Mouse (Mus musculus) adrenal gland, adult 18-20 months (tissue): ENCODE measurements around the gene Tomm34. TPM values are rescaled to one million over a fixed set of nuclear protein-coding genes. Genes with fewer than 3 reads are reported as not detected.
A peak's percentile ranks its signal among the peaks of the same experiment; 100 is the strongest.

Experiments
- DNase-seq, 2 experiments: peaks; one replicate each; pipeline ENCODE4 v3.0.0; 2021 to 2022; ENCODE audit warnings: low spot score in 2 of 2
- total RNA-seq, 2 experiments: library from RNA; stranded (reverse); gene quantifications; 1 replicate in 1 of 2; 2 replicates in 1 of 2; pipeline ENCODE4 v1.2.3; 2021

Gene Tomm34
- total RNA-seq, 2 experiments from 2014 or later: 37.2 to 52.7 TPM

- no peak for DNase-seq
These were observed 52.1 kb downstream of the Tomm34 start for GRCm38 (mm10) chr2:164018910-164019309.

DNA sequence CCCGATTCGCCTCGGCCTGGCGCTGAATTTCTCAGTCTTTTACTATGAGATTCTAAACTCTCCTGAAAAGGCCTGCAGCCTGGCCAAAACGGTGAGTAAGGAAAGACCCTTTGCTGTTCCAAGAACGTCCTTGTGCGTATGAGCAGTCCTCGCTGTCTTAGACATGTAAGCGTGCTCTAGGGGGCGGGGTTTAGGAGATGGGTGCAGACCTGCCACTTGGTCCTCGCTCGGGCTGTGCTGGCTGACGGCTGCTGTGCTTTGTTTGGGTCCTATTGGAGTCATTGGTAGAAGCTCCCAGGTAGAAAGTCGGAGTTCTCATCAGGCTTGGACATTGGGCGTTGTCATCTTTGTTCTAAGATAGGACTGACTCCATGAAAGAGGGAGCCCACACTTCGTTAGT is 55.7 kb downstream of the Tomm34 start:
- DNase-seq: no peak

DNA sequence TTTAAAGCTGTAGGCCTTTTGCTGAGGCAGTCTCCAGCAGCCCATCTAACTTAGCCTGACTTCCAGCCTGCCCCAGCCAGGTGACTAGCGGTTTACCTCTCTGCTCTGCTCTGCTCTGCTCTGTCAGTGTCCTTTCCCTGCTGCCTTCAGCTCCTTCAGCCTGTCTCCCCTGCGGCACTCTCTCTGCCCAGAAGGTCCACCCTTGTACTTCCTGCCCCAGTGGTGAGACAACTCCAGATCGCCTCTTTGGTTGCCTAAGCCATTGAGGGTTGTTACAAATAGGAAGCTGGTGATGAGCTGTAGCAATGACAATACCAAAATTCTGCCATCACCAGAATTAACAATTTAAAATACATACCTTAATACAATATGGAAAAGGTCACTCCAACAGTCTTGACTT is 60.0 kb downstream of the Tomm34 start:
- no peak for DNase-seq

DNA sequence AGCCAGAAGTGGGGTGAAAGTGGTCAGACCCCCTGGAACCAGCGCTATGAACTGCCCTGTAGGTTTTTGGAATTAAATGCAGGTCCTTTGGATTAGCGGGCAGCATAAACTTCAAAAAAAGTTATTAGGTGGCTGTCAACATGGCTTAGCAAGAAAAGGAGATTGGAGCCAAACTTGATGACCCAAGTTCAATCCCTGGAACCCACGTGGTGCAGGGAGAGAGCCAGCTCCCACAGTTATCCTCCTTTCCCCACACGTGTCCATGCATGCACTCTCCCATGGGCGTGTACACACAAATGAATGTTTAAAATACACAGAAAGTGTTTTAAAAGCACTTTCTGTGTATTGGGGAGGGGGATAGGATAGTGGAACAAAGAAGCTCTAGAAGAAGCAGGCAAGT is 60.5 kb downstream of the Tomm34 start:
- DNase-seq: no peak

DNA sequence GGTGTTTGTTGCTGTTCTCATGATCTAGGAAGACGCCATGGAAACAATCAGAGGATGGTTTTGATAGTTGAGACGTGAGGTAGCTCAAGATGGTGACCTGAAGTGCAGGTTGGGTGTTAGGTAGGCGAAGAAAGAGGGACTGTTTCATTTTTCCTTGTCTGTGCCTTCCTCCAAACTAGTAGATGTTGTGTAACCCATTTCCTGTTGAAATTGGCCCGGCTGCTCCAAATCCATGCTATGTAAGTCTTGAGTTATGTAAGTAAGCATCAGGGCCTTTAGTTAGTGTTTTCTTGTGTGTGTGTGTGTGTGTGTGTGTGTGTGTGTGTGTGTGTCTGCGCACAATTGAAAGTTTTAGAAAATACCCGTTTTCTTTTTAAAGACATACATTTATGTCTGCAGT is 61.7 kb downstream of the Tomm34 start:
- DNase-seq: no peak

- DNase-seq: no peak
These were observed 62.9 kb downstream of the Tomm34 start for GRCm38 (mm10) chr2:164007987-164008545.

DNA sequence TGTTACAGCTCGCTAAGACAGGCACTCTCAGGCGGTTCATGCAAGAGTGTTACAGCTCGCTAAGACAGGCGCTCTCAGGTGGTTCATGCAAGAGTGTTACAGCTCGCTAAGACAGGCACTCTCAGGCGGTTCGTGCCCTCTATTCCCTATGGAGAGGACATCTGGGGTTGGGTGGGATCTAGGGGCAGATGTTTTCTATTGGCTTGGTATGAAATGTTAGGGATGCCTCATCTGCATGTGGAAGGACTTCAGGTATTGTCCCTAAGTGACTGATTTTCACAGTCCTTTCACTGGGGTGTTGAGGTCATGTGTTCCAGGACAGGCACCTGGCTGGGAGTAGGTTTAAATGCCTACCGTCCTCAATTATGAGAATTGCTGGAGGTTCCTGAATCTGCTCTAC is 63.4 kb downstream of the Tomm34 start:
- no peak for DNase-seq

DNA sequence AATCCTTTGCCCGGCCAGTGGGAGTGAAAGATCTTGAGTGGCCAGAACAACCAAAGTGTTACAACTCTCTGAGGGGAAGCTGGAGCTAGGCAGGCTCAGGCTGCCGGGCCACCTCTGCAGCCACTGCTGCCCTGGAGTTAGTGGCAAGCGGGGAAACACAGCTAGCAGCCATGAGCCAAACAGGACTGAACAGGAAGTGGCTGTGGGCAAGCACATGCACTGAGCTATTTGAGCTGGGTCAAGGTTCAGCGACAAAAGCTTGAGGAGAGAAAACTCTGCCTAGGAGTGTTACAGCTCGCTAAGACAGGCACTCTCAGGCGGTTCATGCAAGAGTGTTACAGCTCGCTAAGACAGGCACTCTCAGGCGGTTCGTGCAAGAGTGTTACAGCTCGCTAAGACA is 64.0 kb downstream of the Tomm34 start:
- DNase-seq: peak in 1 of 2 experiments; percentile 31

GRCm38 (mm10) chr2:164004503-164004902 is 66.5 kb downstream of the Tomm34 start:
- DNase-seq: no peak

Other genes with a start within 250 kb of the Tomm34 start
- gene Kcnk15, start 217.5 kb downstream of the Tomm34 start, total RNA-seq: not detected
- gene Rims4, start 152.5 kb downstream of the Tomm34 start, total RNA-seq: 100 to 1,000 TPM in 1 of 2 experiments, 10 to 100 TPM in 1; 90.5 to 234 TPM
- 100 to 1,000 TPM; 252 to 298 TPM for gene Ywhab, start 76.2 kb downstream of the Tomm34 start, total RNA-seq
- 1 to 10 TPM in 1 of 2 experiments, under 1 TPM in 1; 0.45 to 2.2 TPM for gene Pabpc1l, start 45.7 kb downstream of the Tomm34 start, total RNA-seq
- 10 to 100 TPM; 24.4 to 27.2 TPM for gene Stk4, start 847 bp downstream of the Tomm34 start, total RNA-seq
- gene Kcns1, start 99.9 kb upstream of the Tomm34 start, total RNA-seq: not detected
- not detected for gene Wfdc5, start 111.6 kb upstream of the Tomm34 start, total RNA-seq
- gene Wfdc12, start 119.4 kb upstream of the Tomm34 start, total RNA-seq: under 1 TPM in 1 of 2 experiments, not detected in 1; 0.83 TPM
- gene Wfdc15a, start 129.0 kb upstream of the Tomm34 start, total RNA-seq: not detected
- gene Wfdc15b, start 150.5 kb upstream of the Tomm34 start, total RNA-seq: not detected
- gene Svs2, start 167.3 kb upstream of the Tomm34 start, total RNA-seq: not detected
- gene Svs3b, start 185.5 kb upstream of the Tomm34 start, total RNA-seq: not detected
- gene Svs4, start 207.3 kb upstream of the Tomm34 start, total RNA-seq: not detected
- not detected for gene Svs3a, start 218.1 kb upstream of the Tomm34 start, total RNA-seq
- gene Svs6, start 245.6 kb upstream of the Tomm34 start, total RNA-seq: not detected